Mouse (Mus musculus) right cerebral cortex, postnatal 4 days (tissue): Measurements from ENCODE around the gene Mcrip1.

Source experiments
- DNase-seq: peaks from one replicate; pipeline ENCODE4 v3.0.0-alpha.2; 2022

The Mcrip1 gene

DNA sequence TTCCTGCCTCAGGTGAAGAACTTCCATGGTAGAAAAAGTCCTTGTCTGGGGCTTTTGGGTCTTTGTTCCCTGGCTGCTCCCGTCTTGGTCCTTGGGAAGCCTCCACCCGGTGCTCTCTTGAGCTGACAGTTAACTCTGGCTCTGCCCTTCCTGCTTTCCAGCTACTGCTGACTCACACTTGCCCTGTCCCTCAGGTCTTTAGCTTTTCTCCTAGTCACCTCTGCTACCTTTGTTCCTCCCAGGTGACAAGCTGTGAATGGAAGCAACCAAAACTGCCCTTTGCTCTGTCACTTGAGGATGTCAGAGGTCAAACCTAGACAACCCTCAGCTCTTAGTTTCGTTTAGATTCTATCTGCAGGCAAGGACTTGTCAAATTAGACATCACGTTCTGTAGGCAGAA lies 39.6 kb downstream of the Mcrip1 start:
- no peak for DNase-seq

DNA sequence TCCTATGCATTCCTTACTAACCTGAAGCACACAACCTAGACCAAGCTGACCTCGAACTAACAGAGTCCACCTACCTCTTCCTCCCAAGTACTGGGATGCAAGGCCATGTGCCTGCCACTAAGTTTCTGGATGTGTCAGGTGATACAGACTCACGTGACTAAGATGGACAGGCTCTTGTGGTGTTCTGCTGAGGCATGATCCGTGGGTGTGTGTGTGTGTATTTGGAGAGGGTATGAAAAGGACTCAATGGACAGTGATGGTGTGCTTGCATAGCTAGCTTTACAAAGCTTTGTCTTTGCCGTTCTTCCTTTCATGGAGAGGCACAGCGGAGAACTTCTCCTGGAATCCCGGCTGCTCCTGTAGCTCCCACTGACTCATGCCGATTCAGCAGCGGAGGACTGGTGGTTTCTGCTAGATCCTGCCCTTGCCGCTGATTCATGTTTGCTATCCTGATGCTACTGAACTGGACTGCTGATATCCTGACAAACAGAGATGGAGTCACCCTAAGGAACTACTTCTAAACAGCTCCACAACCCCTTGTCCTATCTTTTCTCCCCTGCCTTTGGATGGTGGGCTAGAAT lies 41.1 kb downstream of the Mcrip1 start:
- no peak for DNase-seq

DNA sequence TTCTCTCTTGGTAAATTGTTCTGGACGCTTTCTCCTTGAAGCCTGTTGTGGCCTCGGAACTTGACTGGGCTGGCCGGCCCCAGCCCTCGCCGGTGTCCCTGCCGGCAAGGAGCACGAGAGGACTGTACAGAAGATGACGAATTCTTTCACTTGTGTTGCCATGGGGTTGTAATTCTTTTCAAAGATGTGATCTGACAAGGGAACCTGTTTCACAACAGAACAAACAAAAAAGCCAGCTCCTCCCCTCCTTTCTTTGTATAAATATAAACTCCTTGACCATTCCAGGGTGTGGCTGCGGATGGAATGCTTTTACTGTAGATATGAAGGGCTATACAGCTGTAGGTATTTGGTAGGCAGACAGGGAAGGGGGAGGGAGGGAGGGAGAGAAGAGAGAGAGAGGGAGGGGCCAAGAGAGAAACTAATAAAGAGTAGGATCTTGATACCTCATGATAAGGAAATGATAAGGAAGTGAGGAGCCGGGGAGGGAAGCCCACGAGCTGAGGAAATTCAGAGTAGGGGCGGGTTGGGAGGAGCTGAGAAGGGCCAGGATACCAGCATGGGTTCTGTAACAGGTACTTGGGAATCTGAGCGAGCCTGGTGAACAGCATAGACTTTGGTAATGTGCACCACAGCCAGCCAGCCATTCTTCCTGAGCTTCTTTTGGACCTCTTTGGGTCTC lies 41.8 kb downstream of the Mcrip1 start:
- DNase-seq: no peak

- DNase-seq: no peak
Observed at GRCm38 (mm10) chr11:120506899-120507298, 42.6 kb downstream of the Mcrip1 start.

- DNase-seq: no peak
Observed at GRCm38 (mm10) chr11:120505661-120506060, 43.9 kb downstream of the Mcrip1 start.

- DNase-seq: no peak
Observed at GRCm38 (mm10) chr11:120501701-120502100, 47.8 kb downstream of the Mcrip1 start.

- DNase-seq: no peak
Observed at GRCm38 (mm10) chr11:120501018-120501417, 48.5 kb downstream of the Mcrip1 start.

- no peak for DNase-seq
Observed at GRCm38 (mm10) chr11:120500357-120500756, 49.2 kb downstream of the Mcrip1 start.

- DNase-seq: no peak
Observed at GRCm38 (mm10) chr11:120499894-120500293, 49.6 kb downstream of the Mcrip1 start.

DNA sequence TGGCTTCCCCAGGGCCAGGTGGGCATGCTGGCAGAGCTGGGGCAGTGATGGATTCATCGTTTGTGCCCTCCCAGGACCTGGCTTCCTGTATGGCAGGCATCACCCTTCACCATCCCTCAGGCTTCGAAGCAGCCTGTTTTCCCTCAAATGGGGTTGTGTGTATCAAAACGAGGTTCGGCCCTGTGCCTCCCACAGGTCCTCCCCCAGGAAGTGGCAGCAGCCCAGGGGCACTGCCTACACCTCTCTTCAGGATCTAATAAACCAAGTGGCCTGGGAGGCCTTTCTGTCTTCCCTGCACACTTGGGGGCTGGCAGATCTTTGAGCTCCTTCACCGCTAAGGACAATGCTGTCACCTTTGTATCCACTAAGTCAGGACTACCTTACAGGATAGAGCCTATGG lies 50.6 kb downstream of the Mcrip1 start:
- DNase-seq: no peak

DNA sequence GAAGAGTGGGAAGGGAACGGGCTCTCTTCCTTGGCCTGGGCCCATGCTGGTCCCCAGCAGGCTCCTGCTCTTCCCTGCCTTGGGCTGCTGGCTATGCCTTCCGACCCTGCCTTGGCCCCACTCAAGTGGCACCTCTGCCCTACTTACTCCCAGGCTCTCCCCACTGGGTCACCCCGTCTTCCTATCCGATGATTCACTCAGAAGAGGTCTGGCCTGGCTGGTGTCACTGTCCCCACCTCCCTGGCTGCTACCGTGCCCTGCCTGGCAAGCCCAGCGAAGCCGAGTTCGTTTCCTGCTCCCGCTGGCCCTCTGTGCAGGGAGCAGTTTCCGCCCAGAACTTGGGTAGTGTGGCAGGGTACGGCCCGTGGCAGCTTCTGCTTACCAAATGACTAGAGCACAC lies 51.3 kb downstream of the Mcrip1 start:
- no peak for DNase-seq

GRCm38 (mm10) chr11:120497436-120497835 lies 52.1 kb downstream of the Mcrip1 start:
- DNase-seq: no peak

GRCm38 (mm10) chr11:120493911-120494310 lies 55.6 kb downstream of the Mcrip1 start:
- no peak for DNase-seq

DNA sequence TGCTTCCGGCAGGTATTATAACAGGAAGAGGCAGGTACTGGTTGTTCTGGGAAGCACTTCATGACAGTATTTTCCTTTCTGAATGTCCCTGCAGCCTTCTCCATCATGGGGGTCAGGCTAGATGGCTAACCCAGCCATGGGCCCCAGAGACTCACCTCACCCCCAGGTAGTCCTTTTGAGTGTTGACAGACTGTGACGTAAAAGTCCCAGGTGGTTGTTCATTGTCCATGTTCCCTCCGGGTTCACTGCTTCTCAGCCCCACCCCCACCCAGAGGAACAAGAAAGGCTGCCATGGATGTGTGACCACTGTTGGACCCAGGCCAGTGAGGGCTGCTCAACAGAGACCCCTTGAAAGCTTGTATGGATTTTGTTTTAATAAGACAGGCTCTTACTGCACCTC lies 56.2 kb downstream of the Mcrip1 start:
- no peak for DNase-seq
